Mouse (Mus musculus) right cerebral cortex, adult 2 months (tissue): Measurements from ENCODE around the gene Gckr.

Experiments used
- DNase-seq, 2 experiments: peaks; one replicate each; pipeline ENCODE4 v3.0.0; 2021 to 2022; ENCODE audit warnings: low spot score in 2 of 2

The Gckr gene

GRCm38 (mm10) chr5:31297047-31297757 lies at the start of gene Gckr:
Gene Gckr (plus strand): TSS chr5:31297443.
- DNase-seq = no peak

DNA sequence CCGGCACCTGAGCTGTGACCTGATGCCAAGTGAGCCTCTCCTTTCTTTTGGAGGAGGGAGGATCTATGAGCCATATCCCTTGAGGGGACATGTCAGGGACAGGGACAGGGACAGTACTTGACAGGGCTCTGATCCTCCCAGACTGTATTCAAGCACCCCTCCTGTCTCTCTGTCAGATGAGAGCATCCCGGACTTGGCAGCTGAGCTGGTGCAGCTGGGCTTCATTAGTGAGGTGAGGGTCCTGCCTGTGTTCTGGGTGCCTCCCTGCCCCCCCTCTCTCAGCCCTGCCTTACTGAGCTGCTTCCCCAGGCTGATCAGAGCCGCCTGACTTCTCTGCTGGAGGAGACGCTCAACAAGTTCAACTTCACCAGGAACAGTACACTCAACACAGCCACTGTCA lies 46.5 kb upstream of the Gckr start:
- DNase-seq = no peak

GRCm38 (mm10) chr5:31251541-31252101 lies 45.6 kb upstream of the Gckr start, which contains the start of gene Krtcap3:
Gene Krtcap3 (plus strand): TSS chr5:31251691.
- DNase-seq = no peak

- DNase-seq = no peak
These were observed 45.1 kb upstream of the Gckr start for GRCm38 (mm10) chr5:31252151-31252550.

GRCm38 (mm10) chr5:31252795-31253545 lies 44.3 kb upstream of the Gckr start:
- no peak for DNase-seq

- DNase-seq = no peak
These were observed 43.4 kb upstream of the Gckr start for GRCm38 (mm10) chr5:31253806-31254205.

DNA sequence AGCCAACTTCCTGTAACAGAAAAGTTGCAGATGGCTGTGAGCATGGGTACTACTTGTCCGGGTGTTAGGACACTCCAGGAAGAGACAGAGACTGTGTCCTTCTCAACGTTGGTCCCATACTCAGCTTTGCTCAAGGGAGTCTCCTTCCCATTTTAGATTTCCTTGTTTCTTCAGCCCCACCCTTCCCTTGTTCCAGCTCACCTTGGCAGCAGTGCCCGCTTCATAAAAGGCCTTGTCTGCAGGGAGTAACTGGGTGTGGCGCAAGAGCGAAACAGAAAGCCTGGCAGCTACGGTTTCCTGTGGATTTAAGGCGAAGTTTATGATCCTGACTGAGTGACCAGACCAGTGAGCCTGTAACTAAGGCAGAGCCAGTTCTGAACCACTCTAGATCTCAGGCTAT lies 42.8 kb upstream of the Gckr start:
- DNase-seq = no peak

DNA sequence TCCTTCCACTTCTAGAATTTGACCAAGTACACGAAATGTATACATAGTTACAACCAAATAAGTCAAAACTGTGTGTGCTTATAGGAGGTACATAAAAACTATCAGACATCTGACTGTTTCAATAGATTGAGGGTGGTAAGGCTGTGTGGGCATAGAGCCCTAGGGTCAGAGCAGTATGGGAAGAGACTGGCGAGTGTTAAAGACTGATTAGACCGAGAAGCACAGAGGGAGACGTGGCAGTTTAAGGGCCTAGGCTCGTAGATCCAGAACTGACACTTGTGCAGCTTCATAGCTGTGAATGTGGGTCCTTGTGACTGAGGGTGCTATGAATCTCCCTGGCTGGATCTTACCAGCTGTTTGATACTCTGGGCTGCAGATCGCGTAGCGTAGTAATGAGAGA lies 42.3 kb upstream of the Gckr start:
- no peak for DNase-seq

GRCm38 (mm10) chr5:31255381-31255780 lies 41.9 kb upstream of the Gckr start:
- no peak for DNase-seq

DNA sequence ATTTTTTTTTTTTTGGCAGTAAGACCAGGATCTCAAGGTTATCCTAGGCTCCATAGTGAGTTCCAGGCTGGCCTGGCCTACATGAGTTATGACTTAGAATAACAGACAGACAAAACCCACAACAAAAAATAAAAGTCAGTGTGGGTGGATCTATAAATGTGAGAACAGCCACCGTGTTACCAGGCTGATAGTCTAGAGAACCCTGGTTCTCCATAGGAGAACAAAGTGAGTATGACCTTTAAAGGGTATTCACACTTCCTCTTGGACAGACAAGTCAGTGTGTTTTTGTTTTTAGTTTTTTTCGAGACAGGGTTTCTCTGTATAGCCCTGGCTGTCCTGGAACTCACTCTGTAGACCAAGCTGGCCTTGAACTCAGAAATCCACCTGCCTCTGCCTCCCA lies 41.3 kb upstream of the Gckr start:
- DNase-seq = no peak

DNA sequence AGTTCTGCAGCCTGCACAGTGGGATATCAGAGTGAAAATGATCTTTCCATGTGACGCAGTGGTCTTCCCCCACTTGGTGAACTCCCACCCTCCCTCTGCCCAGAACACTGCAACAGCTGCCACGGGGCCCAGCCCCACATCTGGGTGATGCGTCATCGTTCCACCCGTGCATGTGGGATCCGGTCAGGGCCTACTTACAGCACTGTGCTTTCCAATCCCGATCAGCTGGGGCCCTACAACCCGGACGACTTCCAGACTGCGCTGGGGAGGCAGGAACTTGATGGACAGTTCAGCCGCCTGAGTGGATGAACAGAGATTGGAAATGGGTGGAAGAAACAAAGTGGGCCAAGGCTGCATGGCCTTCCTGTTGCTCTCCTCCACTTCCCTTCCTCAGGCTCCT lies 39.6 kb upstream of the Gckr start:
- DNase-seq = no peak

DNA sequence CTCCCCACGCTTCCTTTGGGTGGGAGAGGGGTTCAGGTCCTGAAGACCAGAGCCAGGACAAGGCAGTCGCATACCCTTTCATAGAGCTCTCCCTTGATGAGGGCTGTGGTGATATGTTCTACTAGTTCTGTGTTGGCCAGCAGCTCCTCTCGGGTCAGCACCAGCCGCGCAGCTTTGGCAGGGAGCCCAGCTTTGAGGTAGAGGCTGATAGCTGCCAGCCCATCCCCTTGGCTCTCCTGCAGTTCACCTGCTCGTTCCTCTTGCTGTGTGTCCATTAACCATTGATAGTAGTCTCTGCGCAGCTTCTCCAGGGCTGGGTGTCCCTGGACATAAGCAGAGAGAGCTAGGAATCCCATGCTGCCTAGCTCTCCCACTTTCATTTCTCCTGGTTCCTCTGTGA lies 31.1 kb upstream of the Gckr start:
- no peak for DNase-seq

GRCm38 (mm10) chr5:31267686-31268085 lies 29.6 kb upstream of the Gckr start:
- no peak for DNase-seq

- DNase-seq = no peak
These were observed 24.2 kb upstream of the Gckr start for GRCm38 (mm10) chr5:31273018-31273417.

GRCm38 (mm10) chr5:31279245-31279988 lies 17.8 kb upstream of the Gckr start:
- DNase-seq = no peak

DNA sequence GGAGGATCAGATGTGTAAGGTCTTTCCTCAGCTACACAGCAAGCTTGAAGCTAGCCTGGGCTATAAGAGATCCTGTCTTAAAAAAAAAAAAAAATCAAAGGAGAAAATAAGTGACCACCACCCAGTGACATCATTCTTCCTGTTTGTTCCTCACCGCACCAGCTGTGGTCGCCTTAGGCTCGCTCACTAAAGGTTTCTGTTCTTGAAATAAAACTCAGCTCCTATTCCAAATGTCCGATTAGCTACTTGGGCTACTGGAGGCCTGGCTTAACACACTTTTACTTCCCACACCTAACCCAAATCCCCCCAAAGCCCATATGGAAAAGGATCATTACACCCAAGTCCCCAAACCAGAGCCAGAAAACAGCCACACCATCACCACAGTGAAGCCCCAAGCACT lies 9.0 kb upstream of the Gckr start:
- no peak for DNase-seq

- DNase-seq = no peak
These were observed 8.6 kb upstream of the Gckr start for GRCm38 (mm10) chr5:31288655-31289054.

- no peak for DNase-seq
These were observed 7.5 kb upstream of the Gckr start for GRCm38 (mm10) chr5:31289626-31290230.

- peak; percentile 96 for DNase-seq
These were observed 6.5 kb upstream of the Gckr start, which contains the start of gene Ift172 for GRCm38 (mm10) chr5:31290521-31291360. Gene Ift172 (minus strand): TSS chr5:31291116.

GRCm38 (mm10) chr5:31291361-31291688 lies 5.9 kb upstream of the Gckr start:
- no peak for DNase-seq
